9 mouse cellular contexts compared by ENCODE assay signal in the genomic region with DNA sequence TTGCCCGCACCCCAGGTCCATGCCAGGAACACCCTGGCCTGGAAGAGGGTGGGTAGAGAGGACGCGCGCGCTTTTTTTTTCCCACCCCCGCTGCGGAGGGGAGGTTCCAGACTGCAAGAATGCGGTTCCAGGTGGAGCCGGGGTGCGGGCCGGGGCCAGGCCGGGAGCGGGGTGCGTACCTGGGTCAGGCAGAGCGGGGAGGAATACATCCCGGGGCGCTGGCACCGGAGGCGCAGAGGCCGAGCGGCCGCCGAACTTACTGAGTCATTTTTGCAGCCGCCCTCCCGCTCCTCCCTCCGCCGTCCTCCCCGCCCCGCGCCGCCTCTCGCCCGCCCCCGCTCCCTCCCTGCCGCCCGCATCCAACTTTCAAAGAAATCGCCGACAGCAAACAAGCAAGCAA. TPM values are rescaled to one million over a fixed set of nuclear protein-coding genes. Genes with fewer than 3 reads are reported as not detected.
DNase-seq lines count a peak whose midpoint lies in the region; ATAC-seq and TF ChIP-seq lines count a peak whose summit lies in the region.
"Had no signal": no experiment of that assay in that cellular context is flagged by ENCODE, and none has a peak within 500 bp of the region (broad histone marks: within the 10 kb centered on the region; RNA-seq: fewer than 3 reads in every experiment).

No protein-coding gene starts in this region.

- no peak overlapping the region for H3K27ac ChIP-seq in bone marrow macrophage, adult 2 months (ENCODE audit: insufficient read depth, low read depth, low read length)
- peak overlapping the region; percentile 9; the same call in 1 of the 2 replicates for H3K27ac ChIP-seq in forebrain, embryonic 14.5 days (ENCODE audit: low read depth, low read length)
- no peak overlapping the region for H3K27ac ChIP-seq in hindbrain, embryonic 11.5 days (ENCODE audit: low read depth, low read length)

- H3K4me3 ChIP-seq in bone marrow macrophage, adult 2 months (ENCODE audit: insufficient read depth, low read length) = peak overlapping the region; percentile 74
- H3K4me3 ChIP-seq in forebrain, embryonic 14.5 days (ENCODE audit: low read depth, low read length) = peak overlapping the region; percentile 37
- H3K4me3 ChIP-seq in hindbrain, embryonic 11.5 days (ENCODE audit: low read depth, low read length) = peak overlapping the region; percentile 26

- H3K27me3 ChIP-seq in forebrain, embryonic 14.5 days (replicated peaks; ENCODE audit: control insufficient read depth, insufficient read depth, low read length) = 0 out of 2 replicates have a peak, but pooled peaks cover 8% of the 10 kb centered on the region
- H3K27me3 ChIP-seq in hindbrain, embryonic 11.5 days (ENCODE audit: control insufficient read depth, insufficient read depth, low read length) = peaks cover 60% of the 10 kb centered on the region

- H3K9ac ChIP-seq in forebrain, embryonic 14.5 days (ENCODE audit: low read length) = peak overlapping the region; percentile 58
- H3K9ac ChIP-seq in hindbrain, embryonic 11.5 days (ENCODE audit: low read depth, low read length) = no peak overlapping the region; the same call in 1 of the 2 replicates

- TF ChIP-seq CTCF in bone marrow macrophage, adult 2 months (IDR thresholded peaks at IDR 0.05; ENCODE audit: low read depth, low read length) = no peak

- WGBS in forebrain, embryonic 14.5 days = 1% methylated on average over 36 of the region's 38 CpGs
- WGBS in hindbrain, embryonic 11.5 days = under 1% methylated on average over 28 of the region's 38 CpGs

- no peaks in the 10 kb centered on the region for H3K36me3 ChIP-seq in forebrain, embryonic 14.5 days (ENCODE audit: control insufficient read depth, insufficient read depth, low read length)
- no peaks in the 10 kb centered on the region for H3K36me3 ChIP-seq in hindbrain, embryonic 11.5 days (ENCODE audit: control insufficient read depth, insufficient read depth, low read length)

- peaks cover 24% of the 10 kb centered on the region for H3K4me1 ChIP-seq in bone marrow macrophage, adult 2 months (ENCODE audit: control insufficient read depth, insufficient read depth, low read length)
- peaks cover 23% of the 10 kb centered on the region for H3K4me1 ChIP-seq in forebrain, embryonic 14.5 days (ENCODE audit: control insufficient read depth, insufficient read depth, low read length)
- peaks cover 2% of the 10 kb centered on the region for H3K4me1 ChIP-seq in hindbrain, embryonic 11.5 days (replicated peaks; ENCODE audit: control insufficient read depth, insufficient read depth, low read length)

- ATAC-seq in forebrain, embryonic 14.5 days = no peak
- no peak for ATAC-seq in hindbrain, embryonic 11.5 days (ENCODE audit: low FRiP score)

- peak; percentile 83 for DNase-seq in Muller cell, postnatal 12 days (ENCODE audit: inconsistent ontology term)
- DNase-seq in forebrain, embryonic 14.5 days (ENCODE audit: low spot score) = no peak
- DNase-seq in hindbrain, embryonic 11.5 days (ENCODE audit: low spot score) = no peak
- DNase-seq in layer of hippocampus, postnatal 10 days (ENCODE audit: low spot score in 2 of 2) = peak; percentile 52 to 64
- peak; percentile 60 for DNase-seq in lung, postnatal 25 days (ENCODE audit: low spot score)
- DNase-seq in skeletal muscle tissue, adult 2 months (ENCODE audit: low read depth, low spot score) = peak; percentile 52
- no peak for DNase-seq in T-cell, adult 2 months (ENCODE audit: low spot score)

- H3K9me3 ChIP-seq in forebrain, embryonic 14.5 days (replicated peaks; ENCODE audit: control insufficient read depth, low read length) = no peaks in the 10 kb centered on the region
- H3K9me3 ChIP-seq in hindbrain, embryonic 11.5 days (ENCODE audit: control insufficient read depth, low read length) = no peaks in the 10 kb centered on the region

- no peak for TF ChIP-seq POLR2A in bone marrow macrophage, adult 2 months (IDR thresholded peaks at IDR 0.05; ENCODE audit: borderline replicate concordance, low read depth, low read length)

- peak overlapping the region; percentile 71 for H3K4me2 ChIP-seq in forebrain, embryonic 14.5 days (ENCODE audit: low read length)
- H3K4me2 ChIP-seq in hindbrain, embryonic 11.5 days (replicated peaks; ENCODE audit: low read depth, low read length) = peak overlapping the region; percentile 39

RNA-seq across cellular contexts. Expression of gene Nfic, which starts 28.5 kb away (rescaled TPM):
- polyA plus RNA-seq in bone marrow macrophage, adult 2 months (2012; ENCODE audit: insufficient read depth, insufficient read length, missing spikeins) = 31.8 and 38.6 TPM in 2 replicates
- 16.6 and 17.9 TPM in 2 replicates for polyA plus RNA-seq in forebrain, embryonic 14.5 days (2014; fragmentation: Nextera tagmentation; extraction: Ambion mirVana)
- 10.9 and 11.9 TPM in 2 replicates for polyA plus RNA-seq in hindbrain, embryonic 11.5 days (2014; fragmentation: Nextera tagmentation; extraction: Ambion mirVana)
- total RNA-seq in layer of hippocampus, postnatal 10 days (2021) = 10 to 100 TPM; 51.2 to 55.8 TPM

RNA-seq across cellular contexts. Expression of gene Smim24, which starts 34.0 kb away (rescaled TPM):
- polyA plus RNA-seq in bone marrow macrophage, adult 2 months (2012; ENCODE audit: insufficient read depth, insufficient read length, missing spikeins) = 41.9 and 45.5 TPM in 2 replicates
- 1.5 and 2.0 TPM in 2 replicates for polyA plus RNA-seq in forebrain, embryonic 14.5 days (2014; fragmentation: Nextera tagmentation; extraction: Ambion mirVana)
- 2.7 and 4.1 TPM in 2 replicates for polyA plus RNA-seq in hindbrain, embryonic 11.5 days (2014; fragmentation: Nextera tagmentation; extraction: Ambion mirVana)
- 1 to 10 TPM; 2.6 to 3.0 TPM for total RNA-seq in layer of hippocampus, postnatal 10 days (2021)

RNA-seq across cellular contexts. Expression of gene Gm48552, which starts 38.1 kb away (rescaled TPM):
- polyA plus RNA-seq in bone marrow macrophage, adult 2 months (2012; ENCODE audit: insufficient read depth, insufficient read length, missing spikeins) = not detected in 2 replicates
- polyA plus RNA-seq in forebrain, embryonic 14.5 days (2014; fragmentation: Nextera tagmentation; extraction: Ambion mirVana) = 0.65 and 0.69 TPM in 2 replicates
- polyA plus RNA-seq in hindbrain, embryonic 11.5 days (2014; fragmentation: Nextera tagmentation; extraction: Ambion mirVana) = 0.49 and 1.0 TPM in 2 replicates
- 1 to 10 TPM; 1.1 to 3.5 TPM for total RNA-seq in layer of hippocampus, postnatal 10 days (2021)
- total RNA-seq: hematopoietic stem cell, adult 5-6 weeks had no signal

RNA-seq across cellular contexts. Expression of gene Gm48551, which starts 42.6 kb away (rescaled TPM):
- polyA plus RNA-seq in bone marrow macrophage, adult 2 months (2012; ENCODE audit: insufficient read depth, insufficient read length, missing spikeins) = 0.75 and 2.2 TPM in 2 replicates
- polyA plus RNA-seq in forebrain, embryonic 14.5 days (2014; fragmentation: Nextera tagmentation; extraction: Ambion mirVana) = 3.6 and 4.8 TPM in 2 replicates
- 2.2 and 3.2 TPM in 2 replicates for polyA plus RNA-seq in hindbrain, embryonic 11.5 days (2014; fragmentation: Nextera tagmentation; extraction: Ambion mirVana)
- total RNA-seq in layer of hippocampus, postnatal 10 days (2021) = 1 to 10 TPM; 2.3 to 4.5 TPM

RNA-seq across cellular contexts. Expression of gene Dohh, which starts 42.7 kb away (rescaled TPM):
- 23.1 and 29.5 TPM in 2 replicates for polyA plus RNA-seq in bone marrow macrophage, adult 2 months (2012; ENCODE audit: insufficient read depth, insufficient read length, missing spikeins)
- polyA plus RNA-seq in forebrain, embryonic 14.5 days (2014; fragmentation: Nextera tagmentation; extraction: Ambion mirVana) = 78.7 and 78.8 TPM in 2 replicates
- 44.8 and 52.6 TPM in 2 replicates for polyA plus RNA-seq in hindbrain, embryonic 11.5 days (2014; fragmentation: Nextera tagmentation; extraction: Ambion mirVana)
- 10 to 100 TPM; 72.0 to 77.3 TPM for total RNA-seq in layer of hippocampus, postnatal 10 days (2021)

Comparison
In these comparisons a context has a peak if more than half of its experiments do, and no peak if none do; other contexts are left out.
1. DNase-seq: peak in Muller cell, postnatal 12 days (single experiment), layer of hippocampus, postnatal 10 days (2 of 2), lung, postnatal 25 days (single experiment) and skeletal muscle tissue, adult 2 months (single experiment); none in forebrain, embryonic 14.5 days (single experiment), hindbrain, embryonic 11.5 days (single experiment) and T-cell, adult 2 months (single experiment).
2. Peak in every context shown above with its lines, with median percentiles within 50 percentile points of each other: H3K4me3 ChIP-seq.